Mouse (Mus musculus): ENCODE data around the gene Hist1h2ah.
"Not testable (repeated sequence)": the region's sequence is repeated elsewhere in the genome, so short reads cannot be mapped to it uniquely, and the experiment has no call there.

Hist1h2ah gene

GRCm38 (mm10) chr13:22035267-22036148 is at the start of gene Hist1h2ah, which contains the start of gene Hist1h2bk:
Gene Hist1h2ah, minus strand, starts transcription at chr13:22035568.
Gene Hist1h2bk, plus strand, starts transcription at chr13:22035870.
- DNase-seq = peak; percentile 93

GRCm38 (mm10) chr13:22084140-22084539 is 48.8 kb upstream of the Hist1h2ah start, which contains the start of gene Vmn1r188:
Gene Vmn1r188, plus strand, starts transcription at chr13:22084440.
- not testable (repeated sequence) for DNase-seq

- DNase-seq = no peak
Measured at GRCm38 (mm10) chr13:22063468-22063867, 28.1 kb upstream of the Hist1h2ah start.

DNA sequence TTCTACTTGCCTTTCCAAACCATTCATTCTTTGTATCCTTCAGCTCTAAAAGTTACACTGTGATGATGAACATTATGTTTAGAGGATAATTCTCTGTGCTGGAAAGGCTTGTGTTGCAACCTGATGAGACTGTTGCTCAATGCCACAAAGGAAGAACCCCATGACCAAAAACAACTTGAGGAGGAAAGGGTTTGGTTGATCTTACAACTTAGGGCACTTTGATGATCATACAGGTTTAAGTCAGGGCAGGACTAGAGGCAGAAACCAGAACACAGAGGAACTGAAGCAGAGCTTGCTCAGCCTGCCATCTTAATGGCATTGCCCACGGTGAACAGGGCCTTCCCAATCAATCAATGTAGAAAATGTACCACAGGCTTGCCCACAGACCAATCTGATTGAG is 26.1 kb upstream of the Hist1h2ah start:
- DNase-seq = no peak

GRCm38 (mm10) chr13:22053754-22054153 is 18.4 kb upstream of the Hist1h2ah start:
- DNase-seq = no peak

DNA sequence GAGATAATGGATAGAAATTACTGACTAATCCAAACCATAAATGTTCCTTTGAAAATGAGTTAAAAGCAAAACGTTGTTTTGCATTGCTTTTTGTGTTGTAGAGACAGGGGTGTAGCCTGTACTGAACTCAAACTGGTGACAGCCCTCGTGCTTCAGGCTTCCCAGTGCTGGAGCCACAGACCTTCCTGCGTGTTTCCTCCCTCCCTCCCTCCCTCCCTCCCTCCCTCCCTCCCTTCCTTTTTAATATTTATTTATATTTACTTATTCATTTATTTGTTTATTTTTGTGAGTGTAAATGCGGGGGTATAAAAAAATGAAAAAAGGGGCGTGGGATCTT is 16.1 kb upstream of the Hist1h2ah start:
- DNase-seq = no peak

GRCm38 (mm10) chr13:22050591-22051522 is 15.5 kb upstream of the Hist1h2ah start:
- peak; percentile 88 for DNase-seq

GRCm38 (mm10) chr13:22049737-22050440 is 14.5 kb upstream of the Hist1h2ah start:
- DNase-seq = no peak

DNA sequence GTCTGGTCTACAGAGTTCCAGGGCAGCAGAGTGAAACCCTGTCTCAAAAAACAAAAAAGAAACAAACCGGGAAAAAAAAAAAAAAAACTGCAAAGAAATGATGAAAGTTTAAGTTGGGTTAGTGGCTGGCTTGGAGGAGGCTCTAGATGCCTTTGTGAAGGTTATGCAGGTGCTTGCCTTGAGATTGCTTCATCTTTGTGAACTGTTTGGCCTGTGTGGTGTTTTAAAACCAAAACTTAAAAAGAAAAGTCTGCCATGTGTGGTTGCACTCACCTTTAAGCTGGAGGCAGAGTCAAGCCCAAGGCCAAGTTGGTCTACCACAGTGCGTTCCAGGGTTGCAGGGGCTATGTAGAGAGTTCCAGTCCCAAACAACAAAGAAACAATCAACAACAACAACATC is 13.7 kb upstream of the Hist1h2ah start:
- DNase-seq = no peak

DNA sequence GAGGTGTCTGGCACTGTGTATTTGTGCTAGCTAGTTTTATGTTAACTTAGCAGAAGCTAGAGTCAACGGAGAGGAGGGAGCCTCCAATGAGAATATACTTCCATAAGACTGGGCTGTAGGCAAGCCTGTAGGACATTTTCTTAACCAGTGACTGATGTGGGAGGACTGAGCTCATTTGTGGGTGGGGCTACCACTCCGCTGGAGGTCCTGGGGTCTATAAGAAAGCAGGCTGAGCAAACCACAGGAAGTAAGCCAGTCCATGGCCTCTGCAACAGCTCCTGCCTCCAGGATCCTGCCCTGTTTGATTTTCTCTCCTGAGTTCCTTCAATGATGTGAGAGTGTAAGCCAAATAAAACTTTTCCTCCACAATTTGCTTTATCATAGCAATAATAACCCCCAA is 9.9 kb upstream of the Hist1h2ah start:
- DNase-seq = no peak

GRCm38 (mm10) chr13:22044432-22045155 is 9.2 kb upstream of the Hist1h2ah start:
- no peak for DNase-seq

- DNase-seq = no peak
Measured at GRCm38 (mm10) chr13:22043503-22044431, 8.4 kb upstream of the Hist1h2ah start.

GRCm38 (mm10) chr13:22042568-22043502 is 7.5 kb upstream of the Hist1h2ah start, which contains the start of the genes Hist1h2ag and Hist1h2bj:
Gene Hist1h2ag, minus strand, starts transcription at chr13:22042944.
Gene Hist1h2bj, plus strand, starts transcription at chr13:22043214.
- peak; percentile 96 for DNase-seq

GRCm38 (mm10) chr13:22041651-22042567 is 6.5 kb upstream of the Hist1h2ah start:
- DNase-seq = no peak

GRCm38 (mm10) chr13:22041142-22041536 is 5.8 kb upstream of the Hist1h2ah start, which contains the start of gene Hist1h4i:
Gene Hist1h4i, minus strand, starts transcription at chr13:22041362.
- peak; percentile 96 for DNase-seq

- no peak for DNase-seq
Measured at GRCm38 (mm10) chr13:22040464-22041141, 5.2 kb upstream of the Hist1h2ah start.

- DNase-seq = no peak
Measured at GRCm38 (mm10) chr13:22039951-22040463, 4.6 kb upstream of the Hist1h2ah start.

DNA sequence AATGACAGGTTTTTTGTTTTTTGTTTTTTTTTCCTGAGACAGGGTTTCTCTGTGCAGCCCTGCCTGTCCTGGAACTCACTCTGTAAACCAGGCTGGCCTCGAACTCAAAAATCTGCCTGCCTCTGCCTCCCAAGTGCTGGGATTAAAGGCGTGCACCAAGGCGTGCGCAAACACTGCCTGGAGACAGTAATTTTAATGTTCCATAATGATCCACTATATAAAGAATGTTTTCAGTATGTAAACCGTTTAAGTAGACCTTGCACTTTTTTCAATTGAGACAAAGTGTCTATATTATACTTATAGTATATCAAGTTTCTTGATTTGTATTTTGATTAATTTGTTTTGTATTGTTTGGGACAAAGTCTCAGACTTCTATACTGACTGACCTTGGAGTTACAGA is 4.0 kb upstream of the Hist1h2ah start:
- no peak for DNase-seq
